Mouse (Mus musculus): ENCODE data around the gene Ldb3. TPM values are rescaled to one million over a fixed set of nuclear protein-coding genes. Genes with fewer than 3 reads are reported as not detected.

Gene Ldb3
- 0.59 TPM in 1 of 2 replicates, not detected in the other for polyA plus RNA-seq (2016; fragmentation: Nextera tagmentation; extraction: Ambion mirVana)

DNA sequence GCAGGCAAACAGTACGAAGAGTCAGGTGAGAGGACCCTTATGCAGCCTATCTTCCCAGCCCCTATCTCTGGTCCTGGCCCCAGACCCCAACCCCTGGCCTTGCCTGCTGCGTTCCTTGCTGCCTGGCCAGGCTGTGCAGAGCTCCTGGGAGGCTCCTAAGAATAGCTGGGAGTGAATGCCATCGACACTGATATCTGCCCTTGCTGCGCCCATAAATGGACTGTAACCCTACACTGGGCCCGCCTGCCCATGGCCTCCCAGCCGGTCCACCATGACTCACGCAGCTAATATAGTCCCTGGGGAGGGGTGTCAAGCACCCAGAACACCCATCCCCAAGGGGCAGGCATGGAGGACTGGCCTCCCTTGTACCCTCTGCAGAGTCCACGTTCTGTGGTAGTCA, at the start of gene Ldb3:
Ldb3 (minus strand) TSS at position 185 of the 400 bp plus-strand sequence.
- no peaks in the 10 kb centered on the region for H3K36me3 ChIP-seq (replicated peaks)
- H3K9me3 ChIP-seq = no peaks in the 10 kb centered on the region
- H3K4me3 ChIP-seq = no peak within 1 kb of the TSS
- no peaks in the 10 kb centered on the region for H3K27me3 ChIP-seq (replicated peaks; ENCODE audit: low read depth, poor library complexity, severe bottlenecking)
- DNase-seq (ENCODE audit: low spot score) = no peak
- H3K27ac ChIP-seq (replicated peaks) = no peak within 1 kb of the TSS
- peaks cover 20% of the 10 kb centered on the region for H3K4me1 ChIP-seq
- WGBS = 65% methylated on average over 8 of the region's 8 CpGs

- 87% methylated on average over 6 of the region's 6 CpGs for WGBS
- H3K4me3 ChIP-seq = no peak overlapping the region
- no peak for DNase-seq (ENCODE audit: low spot score)
- no peak overlapping the region for H3K27ac ChIP-seq (replicated peaks)
- H3K4me1 ChIP-seq = 0 out of 2 replicates have a peak, but pooled peaks cover 7% of the 10 kb centered on the region
- no peaks in the 10 kb centered on the region for H3K27me3 ChIP-seq (replicated peaks; ENCODE audit: low read depth, poor library complexity, severe bottlenecking)
- H3K36me3 ChIP-seq (replicated peaks) = no peaks in the 10 kb centered on the region
- H3K9me3 ChIP-seq = no peaks in the 10 kb centered on the region
Measured at GRCm38 (mm10) chr14:34635721-34636120, 47.2 kb upstream of the Ldb3 start.

GRCm38 (mm10) chr14:34635192-34635591, 46.7 kb upstream of the Ldb3 start:
- Histone ChIP-seq H3K4me3 (no peak overlapping the region), H3K27ac (replicated peaks) (no peak overlapping the region), H3K9me3 (no peaks in the 10 kb centered on the region), H3K4me1 (0 out of 2 replicates have a peak, but pooled peaks cover 7% of the 10 kb centered on the region), H3K36me3 (replicated peaks) (no peaks in the 10 kb centered on the region), H3K27me3 (replicated peaks; ENCODE audit: low read depth, poor library complexity, severe bottlenecking) (no peaks in the 10 kb centered on the region)
- DNase-seq (ENCODE audit: low spot score) = no peak
- 38% methylated on average over 7 of the region's 7 CpGs for WGBS

DNA sequence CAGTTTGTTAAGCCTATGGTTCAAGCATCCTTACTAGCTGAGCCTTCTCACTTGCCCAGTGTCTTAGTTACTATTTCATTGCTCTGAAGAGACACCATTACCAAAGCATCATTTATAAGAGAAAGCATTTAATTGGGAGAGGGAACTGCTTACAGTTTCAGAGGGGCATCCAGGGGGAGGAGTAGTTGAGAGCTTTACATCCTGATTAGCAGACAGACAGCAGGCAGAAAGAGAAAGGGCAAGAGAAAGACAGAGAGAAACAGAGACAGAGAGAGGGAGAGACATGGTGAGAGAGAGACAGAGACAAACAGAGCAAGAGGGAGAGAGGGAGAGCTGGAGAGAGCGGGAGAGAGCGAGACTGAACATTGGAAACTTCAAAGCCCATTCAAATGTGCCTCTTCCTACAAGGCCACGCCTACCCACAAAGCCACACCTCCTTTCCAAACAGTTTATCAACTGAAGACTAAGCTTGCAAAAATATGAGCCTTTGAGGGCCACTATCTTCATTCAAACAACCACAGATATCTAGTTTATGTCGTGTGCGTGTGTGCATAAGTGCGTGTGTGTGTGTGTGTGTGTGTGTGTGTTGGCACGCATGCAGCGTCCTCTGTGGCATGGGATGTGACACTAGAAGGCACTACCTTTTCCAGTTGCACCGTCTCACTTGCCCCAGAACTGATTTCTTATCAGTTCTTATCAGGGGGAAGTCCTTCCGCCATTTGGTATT, 44.4 kb upstream of the Ldb3 start:
- no peak overlapping the region for H3K27ac ChIP-seq (replicated peaks)
- no peaks in the 10 kb centered on the region for H3K27me3 ChIP-seq (replicated peaks; ENCODE audit: low read depth, poor library complexity, severe bottlenecking)
- H3K9me3 ChIP-seq = no peaks in the 10 kb centered on the region
- no peak overlapping the region for H3K4me3 ChIP-seq
- WGBS = 74% methylated on average over 10 of the region's 10 CpGs
- H3K36me3 ChIP-seq (replicated peaks) = no peaks in the 10 kb centered on the region
- DNase-seq (ENCODE audit: low spot score) = no peak
- 0 out of 2 replicates have a peak, but pooled peaks cover 7% of the 10 kb centered on the region for H3K4me1 ChIP-seq

DNA sequence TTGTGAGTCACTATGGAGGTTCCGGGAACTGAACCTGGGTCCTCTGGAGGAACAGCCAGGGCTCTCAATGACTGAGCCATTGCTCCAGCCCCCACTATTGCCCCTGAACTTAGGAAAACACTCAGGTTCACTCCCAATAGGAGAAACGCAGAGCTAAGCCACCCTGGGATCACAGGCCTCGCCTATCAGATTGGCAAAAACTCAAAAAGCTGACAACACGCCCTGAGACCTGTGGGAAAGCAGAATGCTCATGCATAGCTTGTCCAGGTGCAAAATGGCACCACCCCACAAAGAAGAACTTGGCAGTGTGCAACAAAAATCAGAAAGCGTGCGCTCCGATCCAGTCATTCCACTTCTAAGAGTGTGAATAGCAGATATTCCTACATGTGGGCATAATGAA, 38.3 kb upstream of the Ldb3 start:
- H3K4me1 ChIP-seq = no peaks in the 10 kb centered on the region
- no peaks in the 10 kb centered on the region for H3K9me3 ChIP-seq
- no peak overlapping the region for H3K27ac ChIP-seq (replicated peaks)
- H3K27me3 ChIP-seq (replicated peaks; ENCODE audit: low read depth, poor library complexity, severe bottlenecking) = no peaks in the 10 kb centered on the region
- no peaks in the 10 kb centered on the region for H3K36me3 ChIP-seq (replicated peaks)
- WGBS = 87% methylated on average over 7 of the region's 7 CpGs
- DNase-seq (ENCODE audit: low spot score) = no peak
- no peak overlapping the region for H3K4me3 ChIP-seq

DNA sequence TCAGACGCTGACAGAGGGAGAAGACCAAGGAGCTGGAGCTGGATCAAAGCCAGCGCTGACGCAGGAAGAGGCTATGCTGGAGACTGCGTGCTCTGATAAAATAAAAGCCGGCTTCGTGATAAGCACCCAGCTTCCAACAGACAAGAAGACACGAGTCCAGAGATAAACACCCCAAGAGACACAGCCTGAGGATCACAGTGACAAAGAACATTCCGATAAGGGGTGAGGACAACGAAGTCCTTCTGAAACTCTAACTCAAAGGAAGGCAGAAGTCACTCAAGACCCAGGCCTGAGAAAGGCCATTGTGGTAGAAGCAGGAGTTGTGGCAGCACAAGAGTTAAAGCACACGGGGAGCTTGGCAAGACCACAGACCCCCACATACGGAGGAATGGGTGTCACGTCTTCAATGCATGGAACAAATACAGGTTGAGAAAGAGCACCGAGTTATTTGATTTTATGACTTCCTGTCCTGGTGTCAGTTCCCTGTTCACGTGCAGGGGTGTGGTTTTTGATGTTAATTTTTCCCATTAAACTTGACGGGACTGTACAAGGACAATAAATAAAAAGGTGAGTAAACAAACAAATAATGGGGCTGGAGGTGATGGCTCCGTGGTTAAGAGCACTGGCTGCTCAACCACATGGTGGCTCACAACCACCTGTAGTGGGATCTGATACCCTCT, 35.2 kb upstream of the Ldb3 start:
- DNase-seq (ENCODE audit: low spot score) = no peak
- Histone ChIP-seq H3K36me3 (replicated peaks) (no peaks in the 10 kb centered on the region), H3K27ac (replicated peaks) (no peak overlapping the region), H3K27me3 (replicated peaks; ENCODE audit: low read depth, poor library complexity, severe bottlenecking) (peaks cover 5% of the 10 kb centered on the region; the same call in 1 of the 2 replicates), H3K4me1 (no peaks in the 10 kb centered on the region; the same call in 1 of the 2 replicates), H3K4me3 (no peak overlapping the region), H3K9me3 (no peaks in the 10 kb centered on the region)
- 84% methylated on average over 16 of the region's 16 CpGs for WGBS

DNA sequence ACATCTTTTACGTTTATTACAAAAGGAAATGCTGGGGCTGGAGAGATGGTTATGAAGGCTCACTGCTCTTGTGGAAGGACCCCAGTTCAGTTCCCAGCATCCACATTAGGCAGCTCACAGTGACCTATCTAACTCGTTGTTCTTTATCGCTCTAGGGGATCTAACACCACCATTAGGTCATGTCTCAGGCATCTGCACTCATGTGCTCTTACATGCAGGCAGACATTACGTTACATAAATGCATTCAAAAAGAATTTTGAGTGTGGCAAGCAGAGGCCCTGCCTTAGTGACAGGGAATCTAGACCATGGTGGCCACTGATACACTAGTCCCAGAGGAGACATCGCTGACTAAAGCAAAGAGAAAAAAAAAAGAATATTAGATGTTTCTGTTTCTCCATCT, 34.6 kb upstream of the Ldb3 start:
- H3K27me3 ChIP-seq (replicated peaks; ENCODE audit: low read depth, poor library complexity, severe bottlenecking) = peaks cover 11% of the 10 kb centered on the region
- H3K36me3 ChIP-seq (replicated peaks) = no peaks in the 10 kb centered on the region
- WGBS = 86% methylated on average over 5 of the region's 5 CpGs
- H3K9me3 ChIP-seq = no peaks in the 10 kb centered on the region
- no peak overlapping the region for H3K27ac ChIP-seq (replicated peaks)
- H3K4me1 ChIP-seq = no peaks in the 10 kb centered on the region; the same call in 1 of the 2 replicates
- no peak for DNase-seq (ENCODE audit: low spot score)
- no peak overlapping the region for H3K4me3 ChIP-seq

DNA sequence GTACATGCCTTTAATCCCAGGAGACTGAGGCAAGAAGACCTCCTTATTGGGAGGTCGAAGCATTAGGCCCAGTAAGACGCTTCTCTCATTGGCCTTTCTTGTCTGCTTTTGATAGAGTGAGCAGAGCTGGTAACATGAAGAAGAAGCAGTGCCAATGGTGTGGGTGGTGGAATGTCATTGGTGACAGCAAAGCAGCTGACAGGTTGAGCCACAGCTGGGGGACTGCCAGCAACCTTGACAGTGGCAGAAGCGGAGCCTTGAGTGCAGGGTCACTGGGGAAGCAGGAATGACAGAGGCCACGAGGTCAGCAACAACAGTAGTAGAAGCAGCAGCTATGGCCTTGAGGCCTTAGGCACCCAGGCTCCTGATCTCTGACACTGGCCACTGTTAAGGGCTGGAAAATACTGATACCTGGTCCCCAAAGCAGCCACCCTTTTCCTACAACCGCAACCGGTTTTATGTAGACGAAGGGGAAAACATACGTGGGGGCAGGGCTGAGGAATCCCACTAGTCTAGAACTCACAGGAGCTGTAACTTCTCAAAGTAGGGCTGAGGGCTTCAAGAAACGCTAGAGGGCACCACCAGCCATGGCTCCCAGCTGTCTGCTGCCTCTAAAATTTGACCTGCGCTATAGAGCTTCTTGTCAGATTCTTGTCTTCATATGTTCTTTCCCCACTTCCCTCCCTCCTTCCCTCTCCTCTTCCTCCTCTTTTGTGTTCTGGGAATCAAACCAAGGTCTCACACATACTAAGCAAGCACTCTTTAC, 32.3 kb upstream of the Ldb3 start:
- 39% methylated on average over 10 of the region's 10 CpGs for WGBS
- Histone ChIP-seq H3K27ac (replicated peaks) (no peak overlapping the region), H3K36me3 (replicated peaks) (no peaks in the 10 kb centered on the region), H3K9me3 (no peaks in the 10 kb centered on the region), H3K4me3 (no peak overlapping the region), H3K27me3 (replicated peaks; ENCODE audit: low read depth, poor library complexity, severe bottlenecking) (peaks cover 30% of the 10 kb centered on the region), H3K4me1 (peaks cover 4% of the 10 kb centered on the region; the same call in 1 of the 2 replicates)
- DNase-seq (ENCODE audit: low spot score) = peak; percentile 38

GRCm38 (mm10) chr14:34618808-34619207, 30.3 kb upstream of the Ldb3 start:
- Histone ChIP-seq H3K4me1 (peaks cover 13% of the 10 kb centered on the region), H3K27me3 (replicated peaks; ENCODE audit: low read depth, poor library complexity, severe bottlenecking) (peaks cover 50% of the 10 kb centered on the region), H3K9me3 (no peaks in the 10 kb centered on the region), H3K36me3 (replicated peaks) (no peaks in the 10 kb centered on the region), H3K4me3 (no peak overlapping the region), H3K27ac (replicated peaks) (no peak overlapping the region)
- 31% methylated on average over 9 of the region's 9 CpGs for WGBS
- no peak for DNase-seq (ENCODE audit: low spot score)

DNA sequence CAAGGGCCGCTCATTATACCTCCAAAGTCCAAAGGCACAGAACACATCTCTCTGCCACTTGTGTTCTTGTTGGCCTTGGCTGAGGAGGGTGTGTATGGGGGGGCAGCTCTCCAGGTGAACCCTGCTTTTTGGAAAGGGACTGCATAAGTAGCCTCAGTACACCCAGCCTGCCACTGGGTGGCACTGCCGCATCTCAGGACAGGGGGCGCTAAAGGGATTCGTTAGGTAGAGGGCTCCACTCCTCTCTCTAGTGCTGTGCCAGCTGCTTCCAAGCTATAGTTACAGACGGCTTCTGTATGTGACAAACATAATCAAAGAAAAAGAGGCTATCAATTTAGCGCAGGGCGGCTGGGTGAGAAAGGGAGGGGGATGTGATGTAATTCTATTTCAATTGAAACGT, 28.3 kb upstream of the Ldb3 start:
- H3K36me3 ChIP-seq (replicated peaks) = no peaks in the 10 kb centered on the region
- H3K9me3 ChIP-seq = no peaks in the 10 kb centered on the region
- H3K4me3 ChIP-seq = no peak overlapping the region
- H3K27me3 ChIP-seq (replicated peaks; ENCODE audit: low read depth, poor library complexity, severe bottlenecking) = peaks cover 56% of the 10 kb centered on the region
- DNase-seq (ENCODE audit: low spot score) = peak; percentile 88
- H3K4me1 ChIP-seq = peaks cover 13% of the 10 kb centered on the region
- no peak overlapping the region for H3K27ac ChIP-seq (replicated peaks)
- WGBS = 3% methylated on average over 8 of the region's 8 CpGs

DNA sequence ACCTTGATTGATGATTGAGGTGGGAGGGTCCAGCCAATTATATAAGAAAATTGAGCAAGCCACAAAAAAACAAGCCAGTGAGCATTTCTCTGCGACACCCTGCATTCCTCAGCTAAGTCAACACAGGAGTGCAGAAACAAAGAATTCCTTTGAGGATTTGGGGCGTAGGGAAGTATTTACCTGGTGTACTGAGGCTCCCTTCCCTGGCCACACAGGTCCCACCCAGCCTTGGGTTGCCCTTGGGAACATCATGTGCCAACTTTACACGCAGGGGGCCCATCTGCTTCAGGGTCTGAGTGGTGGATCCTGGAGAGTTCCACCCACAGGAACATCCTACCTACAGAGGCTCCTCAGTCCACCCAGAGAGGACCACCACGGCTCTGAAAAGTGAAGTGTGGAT, 27.1 kb upstream of the Ldb3 start:
- Histone ChIP-seq H3K4me3 (no peak overlapping the region; the same call in 1 of the 2 replicates), H3K4me1 (peaks cover 13% of the 10 kb centered on the region), H3K27ac (replicated peaks) (no peak overlapping the region), H3K27me3 (replicated peaks; ENCODE audit: low read depth, poor library complexity, severe bottlenecking) (peaks cover 56% of the 10 kb centered on the region), H3K9me3 (no peaks in the 10 kb centered on the region), H3K36me3 (replicated peaks) (no peaks in the 10 kb centered on the region)
- no peak for DNase-seq (ENCODE audit: low spot score)
- WGBS = 54% methylated on average over 4 of the region's 4 CpGs

- peak overlapping the region; percentile 47 for H3K4me3 ChIP-seq
- no peaks in the 10 kb centered on the region for H3K9me3 ChIP-seq
- H3K27me3 ChIP-seq (replicated peaks; ENCODE audit: low read depth, poor library complexity, severe bottlenecking) = peaks cover 56% of the 10 kb centered on the region
- H3K27ac ChIP-seq (replicated peaks) = no peak overlapping the region
- H3K4me1 ChIP-seq = peaks cover 13% of the 10 kb centered on the region
- WGBS = 4% methylated on average over 13 of the region's 13 CpGs
- DNase-seq (ENCODE audit: low spot score) = no peak
- H3K36me3 ChIP-seq (replicated peaks) = no peaks in the 10 kb centered on the region
Measured at GRCm38 (mm10) chr14:34615082-34615481, 26.6 kb upstream of the Ldb3 start.
